Mouse (Mus musculus) C2C12 (cell line): ENCODE data around the gene Cacna1i.

Experiments used
- CTCF ChIP-seq: IDR thresholded peaks from one replicate; pipeline ENCODE4 v1.5.1; 2011; ENCODE audit not compliant: control insufficient read depth, insufficient read depth, insufficient read length
- MAX ChIP-seq: IDR thresholded peaks from one replicate; pipeline ENCODE4 v1.6.1; 2011; ENCODE audit warnings: mild to moderate bottlenecking, control low read depth
- USF1 ChIP-seq: IDR thresholded peaks from one replicate; pipeline ENCODE4 v1.6.1; 2011; ENCODE audit warnings: low read depth, mild to moderate bottlenecking, control low read depth, moderate library complexity

DNA sequence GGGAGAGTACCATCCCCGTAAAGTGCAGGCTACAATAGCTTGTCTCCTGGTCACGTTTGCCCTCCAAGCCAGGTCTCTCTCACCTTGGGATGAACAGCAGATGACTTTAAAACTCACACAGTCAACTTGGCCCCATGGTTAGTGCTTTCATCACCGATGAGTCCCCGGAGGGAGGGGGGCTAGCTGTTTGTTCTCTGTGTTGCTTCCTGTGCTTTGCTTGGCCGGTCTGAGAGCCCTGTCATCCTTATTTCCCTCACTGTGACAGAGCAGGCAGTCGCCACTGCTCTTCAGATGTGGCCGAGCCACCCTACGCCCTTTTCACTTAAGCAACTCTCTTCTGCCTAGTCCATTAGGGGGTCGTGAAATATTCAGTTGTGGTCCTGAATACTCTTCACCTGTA lies 38.7 kb downstream of the Cacna1i start:
- no peak for TF ChIP-seq CTCF
- TF ChIP-seq MAX, result no peak
- TF ChIP-seq USF1, result no peak
